Mouse (Mus musculus): ENCODE measurements around the gene Chtop. TPM values are rescaled to one million over a fixed set of nuclear protein-coding genes. Genes with fewer than 3 reads are reported as not detected.

Chtop gene
- total RNA-seq, 2 experiments from 2014 or later, result 103 to 108 TPM

DNA sequence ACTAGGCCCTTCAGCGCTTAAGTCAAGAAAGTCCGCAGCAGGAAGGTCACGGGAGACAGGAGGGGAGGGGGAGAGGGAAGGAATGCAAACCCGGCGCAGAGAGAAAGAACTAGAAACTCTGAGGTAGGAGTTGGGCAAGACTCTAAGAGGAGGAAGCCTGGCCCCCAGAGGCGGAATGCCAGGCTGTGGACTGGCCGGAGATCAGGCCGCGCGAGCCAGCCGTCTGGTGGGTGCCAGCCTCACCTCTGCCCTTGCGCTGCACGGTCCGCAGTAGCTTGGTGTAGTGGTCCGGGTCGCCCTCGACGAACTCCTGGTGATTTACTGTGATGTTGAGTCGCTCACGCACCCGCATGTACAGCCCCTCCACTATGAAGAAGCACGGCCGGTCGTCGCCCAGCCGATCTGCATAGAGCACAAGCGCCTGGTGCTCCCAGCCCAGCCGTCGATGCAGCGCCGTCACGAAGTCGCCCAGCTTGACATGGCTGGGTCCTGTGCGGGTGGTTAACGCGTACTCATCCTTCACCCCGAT lies 44.7 kb downstream of the Chtop start:
- peak; percentile 50 for DNase-seq

DNA sequence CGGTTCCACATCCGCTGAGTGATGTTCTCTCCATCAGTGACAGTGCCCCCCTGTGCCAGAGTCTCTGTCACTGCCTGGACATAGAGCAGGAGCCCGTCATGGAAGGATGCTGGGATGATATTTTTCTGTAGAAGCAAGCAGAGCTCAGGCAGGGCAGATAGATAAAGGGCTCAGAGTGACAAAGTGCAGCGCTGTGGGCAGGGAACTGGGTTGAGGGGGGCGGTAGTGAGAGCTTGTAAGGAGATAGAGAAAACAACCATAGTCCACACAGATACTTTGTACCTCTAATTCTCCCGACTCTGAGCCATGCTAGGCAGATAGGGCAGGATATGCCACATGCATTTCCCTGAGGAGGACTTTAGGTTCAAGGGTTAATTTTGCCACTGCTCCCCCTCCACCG lies 46.7 kb downstream of the Chtop start:
- DNase-seq, result no peak

DNA sequence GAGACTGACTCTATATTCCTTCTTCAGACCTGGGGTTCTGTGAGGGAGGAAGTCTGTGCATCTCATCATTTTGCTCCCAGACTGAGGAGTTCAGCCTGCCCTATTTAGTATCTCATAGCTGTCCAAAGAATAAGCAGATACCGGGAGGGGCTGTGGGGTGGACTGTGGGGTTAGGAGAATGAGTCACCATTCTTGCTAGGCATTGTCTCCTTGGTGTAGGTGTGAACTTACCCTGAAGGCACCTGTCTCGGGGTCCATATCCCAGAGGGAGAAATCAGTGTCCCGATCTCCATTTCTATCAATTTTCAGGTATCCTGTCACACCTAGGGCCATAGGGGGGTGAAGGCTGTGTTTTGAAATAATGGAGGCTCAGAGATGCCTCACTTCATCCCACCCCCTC lies 47.4 kb downstream of the Chtop start:
- DNase-seq, result no peak

DNA sequence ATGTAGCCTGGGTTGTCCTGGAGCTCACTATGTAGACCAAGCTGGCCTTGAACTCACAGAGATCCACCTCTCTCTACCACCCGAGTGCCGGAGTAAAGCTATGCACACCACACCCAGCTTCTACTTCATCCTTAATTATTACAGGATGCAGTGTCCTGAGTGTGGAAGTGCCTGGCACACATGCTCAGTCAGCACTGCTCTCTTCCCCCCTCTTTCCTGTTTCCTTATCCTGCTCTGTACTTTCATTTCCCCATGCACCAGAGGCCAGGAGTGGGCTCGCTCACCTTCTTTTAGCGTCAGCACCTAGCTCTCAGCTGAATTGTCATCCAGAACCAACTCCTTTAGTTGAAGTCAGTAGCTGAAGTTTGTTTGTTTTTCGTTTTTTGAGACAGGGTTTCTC lies 49.0 kb downstream of the Chtop start:
- DNase-seq, result no peak

DNA sequence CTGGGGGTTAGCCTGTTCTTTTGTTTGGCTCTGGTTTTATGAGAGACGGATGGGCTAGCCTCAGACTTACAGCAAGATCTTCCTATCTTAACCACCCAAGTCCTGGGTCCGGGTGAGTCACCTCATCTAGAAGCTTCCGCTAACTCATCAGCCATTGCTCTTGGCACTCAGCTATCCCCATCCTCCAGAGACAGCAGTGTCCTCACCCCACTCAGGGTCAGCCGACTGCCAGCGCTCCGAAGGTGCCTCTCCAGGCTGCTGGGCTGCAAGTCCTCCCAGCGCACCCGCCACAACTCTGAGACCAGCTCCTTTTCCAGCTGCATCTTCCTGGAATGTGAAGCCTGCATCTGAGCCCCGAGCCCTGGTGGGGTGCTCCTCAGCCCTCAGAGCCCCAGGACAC lies 49.6 kb downstream of the Chtop start:
- no peak for DNase-seq

DNA sequence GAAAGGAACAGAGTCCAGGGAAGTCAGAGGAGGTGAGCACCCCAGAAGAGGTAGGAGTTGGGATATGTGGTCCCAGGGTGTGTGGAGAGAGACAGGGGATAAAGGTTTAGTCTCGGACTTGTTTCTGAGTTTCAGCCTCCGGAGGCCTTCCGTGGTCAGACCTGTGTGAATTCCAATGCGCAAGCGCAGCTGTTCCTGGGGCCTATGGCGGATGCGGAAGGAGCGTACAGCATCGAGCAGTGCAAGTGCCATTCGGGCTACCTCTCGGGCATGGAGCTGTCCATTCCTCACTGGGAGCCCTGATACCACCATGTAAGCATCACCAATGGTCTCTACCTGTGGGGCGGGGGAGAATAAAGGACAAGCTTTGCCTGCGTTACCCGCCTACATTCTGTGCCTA lies 54.4 kb downstream of the Chtop start:
- DNase-seq, result no peak

DNA sequence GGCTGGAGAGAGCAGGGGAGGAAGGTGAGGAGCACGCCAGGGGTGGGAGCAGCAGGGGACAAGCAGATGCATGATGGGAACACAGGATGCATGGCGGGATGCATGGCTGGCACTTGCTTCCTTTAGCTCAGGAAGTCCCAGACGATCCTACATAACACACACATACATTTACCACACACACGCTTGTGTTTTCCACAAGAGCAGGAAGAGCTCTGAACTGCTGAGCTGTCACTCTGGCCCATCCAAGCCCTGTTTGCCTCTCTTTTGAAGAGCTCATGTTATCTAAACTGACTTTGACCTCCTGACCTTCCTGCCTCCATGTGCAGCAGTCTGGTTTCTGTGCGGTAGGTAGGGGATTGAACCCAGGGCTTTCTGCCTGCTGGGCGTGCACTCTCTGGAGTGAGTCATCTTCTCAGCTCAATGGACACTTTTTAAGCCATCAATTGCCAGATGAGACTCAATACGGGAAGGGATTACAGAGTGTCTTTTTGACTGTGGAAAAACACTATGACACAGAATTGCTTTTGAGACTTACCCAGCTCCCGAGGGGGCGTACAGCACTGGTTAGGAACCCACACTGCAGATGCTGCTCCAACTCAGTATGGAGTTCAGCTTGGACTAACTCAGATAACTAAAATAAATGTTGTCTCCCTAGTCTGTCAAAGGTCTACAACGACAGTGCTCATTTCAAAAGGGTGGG lies 57.8 kb downstream of the Chtop start:
- no peak for DNase-seq

DNA sequence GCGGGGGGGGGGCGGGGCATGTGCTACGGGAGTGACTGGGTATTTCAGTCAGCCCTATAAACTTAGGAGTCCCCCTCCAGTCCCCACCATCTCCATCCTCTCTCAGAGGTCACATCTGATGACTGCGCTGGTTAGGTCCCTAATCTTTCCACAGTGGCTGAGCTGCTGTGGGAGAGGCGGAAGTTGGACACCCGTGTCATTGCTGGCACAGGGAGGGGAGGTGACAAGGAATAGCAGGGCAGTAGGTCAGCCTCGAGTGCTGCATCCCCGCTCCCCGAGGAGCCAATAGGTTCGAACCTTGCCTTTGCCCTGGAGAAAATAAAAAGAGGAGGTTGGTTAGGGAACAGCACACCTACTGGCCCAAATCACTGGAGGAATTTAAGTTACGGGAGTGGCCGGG lies 58.4 kb downstream of the Chtop start:
- DNase-seq, result no peak

Other genes starting within 250 kb of the Chtop start
- 10 to 100 TPM; 36.0 to 38.9 TPM for gene Dennd4b, start 244.3 kb downstream of the Chtop start, total RNA-seq (2021)
- gene Gatad2b, start 216.3 kb downstream of the Chtop start, total RNA-seq (2021), result 10 to 100 TPM; 48.5 to 57.8 TPM
- 1 to 10 TPM; 2.1 to 3.4 TPM for gene Slc27a3, start 119.6 kb downstream of the Chtop start, total RNA-seq (2021)
- 10 to 100 TPM; 18.4 to 24.3 TPM for gene Ints3, start 75.9 kb downstream of the Chtop start, total RNA-seq (2021)
- gene Npr1, start 43.6 kb downstream of the Chtop start, total RNA-seq (2021), result 10 to 100 TPM; 18.7 to 21.4 TPM
- 10 to 100 TPM; 46.4 to 50.3 TPM for gene Ilf2, start 33.4 kb downstream of the Chtop start, total RNA-seq (2021)
- 10 to 100 TPM; 63.2 to 67.2 TPM for gene Snapin, start 18.5 kb downstream of the Chtop start, total RNA-seq (2021)
- gene S100a1, start 4.9 kb upstream of the Chtop start, total RNA-seq (2021), result 10 to 100 TPM; 37.5 to 44.2 TPM
- gene S100a13, start 4.9 kb upstream of the Chtop start, total RNA-seq (2021), result 10 to 100 TPM; 15.8 to 17.9 TPM
- gene S100a14, start 17.4 kb upstream of the Chtop start, total RNA-seq (2021), result under 1 TPM in 1 of 2 experiments, not detected in 1; 0.23 TPM
- gene S100a16, start 27.8 kb upstream of the Chtop start, total RNA-seq (2021), result 100 to 1,000 TPM; 124 to 128 TPM
- 1 to 10 TPM in 1 of 2 experiments, under 1 TPM in 1; 0.49 to 1.6 TPM for gene S100a3, start 51.1 kb upstream of the Chtop start, total RNA-seq (2021)
- not detected for gene S100a2, start 80.7 kb upstream of the Chtop start, total RNA-seq (2021)
- gene Gm42674, start 92.4 kb upstream of the Chtop start, total RNA-seq (2021), result not detected
- 10 to 100 TPM in 1 of 2 experiments, 1 to 10 TPM in 1; 9.6 to 20.1 TPM for gene S100a4, start 94.3 kb upstream of the Chtop start, total RNA-seq (2021)
- gene S100a5, start 99.0 kb upstream of the Chtop start, total RNA-seq (2021), result not detected
- 100 to 1,000 TPM in 1 of 2 experiments, 10 to 100 TPM in 1; 83.2 to 102 TPM for gene S100a6, start 103.4 kb upstream of the Chtop start, total RNA-seq (2021)
- not detected for gene S100a7a, start 144.5 kb upstream of the Chtop start, total RNA-seq (2021)
- gene S100a8, start 159.5 kb upstream of the Chtop start, total RNA-seq (2021), result 10 to 100 TPM in 1 of 2 experiments, under 1 TPM in 1; 0.94 to 42.3 TPM
- 10 to 100 TPM in 1 of 2 experiments, under 1 TPM in 1; 0.70 to 44.4 TPM for gene S100a9, start 186.2 kb upstream of the Chtop start, total RNA-seq (2021)
- gene Pglyrp4, start 217.4 kb upstream of the Chtop start, total RNA-seq (2021), result not detected

Data from gastrocnemius, postnatal 10 days (tissue).